Mouse (Mus musculus): ENCODE measurements at regions not wholly inside any gene's neighbourhood (a gene's known extent, or its start where the extent isn't known, plus 50 kb on each side); places are given as distances from the start of the nearest gene placed in this dataset.

DNA sequence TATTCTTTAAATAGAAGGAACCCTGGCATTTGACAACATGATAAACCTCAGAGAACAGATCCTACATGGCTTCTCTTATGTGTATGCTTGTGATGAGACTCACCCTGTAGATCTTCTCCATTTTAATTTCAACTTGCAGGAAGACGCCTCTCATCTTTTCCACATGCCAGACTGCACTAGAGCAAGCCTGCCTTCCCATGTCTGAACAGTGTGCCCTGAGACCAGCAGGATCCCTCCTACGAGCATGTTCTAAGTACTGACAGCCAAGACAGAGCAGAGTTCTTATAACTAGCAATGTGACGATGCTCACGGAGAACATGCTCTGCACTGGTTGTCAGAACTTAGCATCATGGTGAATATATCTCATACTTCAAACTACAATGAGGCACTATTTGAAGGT, 277.5 kb upstream of the BB014433 start:
- TF ChIP-seq POLR2A (IDR thresholded peaks at IDR 0.05; ENCODE audit: control insufficient read depth, extremely low read depth, insufficient read depth, low read length, poor library complexity) (no peak), CTCF (IDR thresholded peaks at IDR 0.05; ENCODE audit: borderline replicate concordance, control insufficient read depth, extremely low read depth, insufficient read depth, low read length, poor library complexity) (no peak)

All from thymus, adult 2 months (tissue).